Mouse (Mus musculus) heart, embryonic 14.5 days (tissue): ENCODE data around the gene Slc25a12. TPM values are rescaled to one million over a fixed set of nuclear protein-coding genes. Genes with fewer than 3 reads are reported as not detected.
"Not testable (repeated sequence)": the region's sequence is repeated elsewhere in the genome, so short reads cannot be mapped to it uniquely, and the experiment has no call there.

Experiments used
- ATAC-seq: fragments of 200-750 bp; cut with Nextera tagmentation; 2 replicates; pipeline ENCODE4 v1.8.0; 2017; ENCODE audit warnings: low read depth, moderate TSS enrichment; ENCODE audit not compliant: insufficient number of reproducible peaks, insufficient read depth, low FRiP score
- H3K27ac ChIP-seq, 2 experiments: fragments of 200-500 bp in 1 of 2; fragments of 300-500 bp in 1 of 2; sonication (generic) in 1 of 2; replicated peaks in 1 of 2; 2 replicates each; pipeline ENCODE4 v1.5.1; 2012 to 2014; ENCODE audit warnings: low read depth in 2 of 2, low read length in 2 of 2, control low read depth in 1 of 2, mild to moderate bottlenecking in 1 of 2, mixed read lengths in 1 of 2; ENCODE audit not compliant: control insufficient read depth in 1 of 2, insufficient read depth in 1 of 2
- H3K27me3 ChIP-seq: fragments of 300-500 bp; sonication (generic); 2 replicates; pipeline ENCODE4 v1.6.1; 2014; ENCODE audit warnings: mild to moderate bottlenecking, low read length, control low read depth; ENCODE audit not compliant: control insufficient read depth, insufficient read depth
- H3K36me3 ChIP-seq: fragments of 300-500 bp; sonication (generic); 2 replicates; pipeline ENCODE4 v1.6.1; 2014; ENCODE audit warnings: mild to moderate bottlenecking, control low read depth, low read length, mixed read lengths; ENCODE audit not compliant: control insufficient read depth, insufficient read depth
- H3K4me1 ChIP-seq, 2 experiments: fragments of 200-500 bp in 1 of 2; fragments of 300-500 bp in 1 of 2; sonication (generic) in 1 of 2; 2 replicates each; pipeline ENCODE4 v1.6.1; 2012 to 2014; ENCODE audit warnings: low read length in 2 of 2, control low read depth in 1 of 2, mixed read lengths in 1 of 2; ENCODE audit not compliant: control insufficient read depth in 2 of 2, insufficient read depth in 2 of 2
- H3K4me2 ChIP-seq: fragments of 300-500 bp; sonication (generic); 2 replicates; pipeline ENCODE4 v1.6.1; 2014; ENCODE audit warnings: mild to moderate bottlenecking, low read length
- H3K4me3 ChIP-seq, 2 experiments: fragments of 200-500 bp in 1 of 2; fragments of 300-500 bp in 1 of 2; sonication (generic) in 1 of 2; 2 replicates each; pipeline ENCODE4 v1.5.1; 2012 to 2014; ENCODE audit warnings: low read length in 2 of 2, mild to moderate bottlenecking in 2 of 2, control low read depth in 1 of 2, low read depth in 1 of 2, moderate library complexity in 1 of 2; ENCODE audit not compliant: control insufficient read depth in 1 of 2, insufficient read depth in 1 of 2
- H3K9ac ChIP-seq: fragments of 300-500 bp; sonication (generic); 2 replicates; pipeline ENCODE4 v1.6.1; 2014; ENCODE audit warnings: mild to moderate bottlenecking, low read length
- H3K9me3 ChIP-seq: fragments of 300-500 bp; sonication (generic); 2 replicates; pipeline ENCODE4 v1.6.1; 2016; ENCODE audit warnings: low read length, control low read depth; ENCODE audit not compliant: control insufficient read depth
- WGBS: fragments of 180-500 bp; shearing (Covaris S2); extraction: QIAGEN DNeasy Blood & Tissue Kit; methylation state at CpG from one replicate; pipeline ENCODE4 v1.1.7; 2014; 5-methylcytosine and 5-hydroxymethylcytosine counted together
- polyA plus RNA-seq: library from polyadenylated mRNA; unstranded; fragments of >200 nt; fragmentation: Nextera tagmentation; extraction: Ambion mirVana; gene quantifications from 2 replicates; pipeline ENCODE4 v1.2.1, GENCODE M21; 2014

Gene Slc25a12
- polyA plus RNA-seq, 1 experiment from 2014 or later = 118 TPM

DNA sequence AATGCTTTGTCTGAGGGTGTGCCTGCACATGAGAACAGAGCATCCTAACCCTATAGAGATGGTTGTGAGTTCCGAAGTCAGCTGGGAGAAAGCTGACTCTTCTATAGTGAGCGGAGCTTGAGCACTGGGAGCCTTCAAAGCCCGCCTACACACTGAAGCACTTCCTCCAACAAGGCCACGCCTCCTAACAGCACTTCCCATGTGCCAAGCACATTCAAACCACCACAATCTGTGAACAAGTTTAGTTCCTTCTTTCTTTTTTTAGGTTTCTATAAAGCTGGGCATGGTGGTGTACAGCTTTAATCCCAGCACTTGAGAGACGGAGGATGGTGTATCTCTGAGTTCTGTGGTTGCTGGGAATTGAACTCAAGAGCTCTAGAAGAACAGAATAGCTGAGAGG is 9.9 kb upstream of the Slc25a12 start:
- H3K4me1 ChIP-seq = peaks cover 0 to 2% of the 10 kb centered on the region in 2 experiments; a peak in 1 of 4 replicates

DNA sequence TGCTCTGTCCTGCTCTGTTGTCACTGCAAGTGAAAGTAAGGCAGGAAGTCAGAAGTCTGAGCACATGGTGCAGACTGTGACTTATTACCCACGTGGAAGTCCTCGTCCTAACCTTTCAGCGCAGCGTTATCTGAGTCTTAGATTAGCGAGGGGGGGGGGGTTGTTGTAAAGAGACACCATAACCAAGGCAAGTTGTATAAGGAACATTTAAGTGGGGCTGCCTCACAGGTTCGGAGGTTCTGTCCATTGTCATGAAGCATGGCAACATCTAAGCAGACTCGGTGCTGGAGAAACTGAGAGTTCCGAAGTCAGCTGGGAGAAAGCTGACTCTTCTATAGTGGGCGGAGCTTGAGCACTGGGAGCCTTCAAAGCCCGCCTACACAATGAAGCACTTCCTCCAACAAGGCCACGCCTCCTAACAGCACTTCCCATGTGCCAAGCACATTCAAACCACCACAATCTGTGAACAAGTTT is 8.9 kb upstream of the Slc25a12 start:
- Histone ChIP-seq H3K36me3 (no peaks in the 10 kb centered on the region), H3K9me3 (no peaks in the 10 kb centered on the region), H3K4me2 (peak overlapping the region; percentile 52), H3K4me1 (peaks cover 0 to 2% of the 10 kb centered on the region in 2 experiments; a peak in 1 of 4 replicates), H3K27me3 (no peaks in the 10 kb centered on the region), H3K4me3 (peak overlapping the region in 1 of 2 experiments; percentile 14; a peak in 1 of 4 replicates), H3K9ac (no peak overlapping the region), H3K27ac (no peak overlapping the region)
- WGBS = 18% methylated on average over 11 of the region's 11 CpGs
- ATAC-seq = no peak

More for the DNA sequence above, 9.9 kb upstream of the Slc25a12 start:
- Histone ChIP-seq H3K4me3 (no peak overlapping the region), H3K4me2 (no peak overlapping the region), H3K36me3 (no peaks in the 10 kb centered on the region), H3K27ac (no peak overlapping the region), H3K27me3 (no peaks in the 10 kb centered on the region), H3K9ac (no peak overlapping the region), H3K9me3 (no peaks in the 10 kb centered on the region)
- no peak for ATAC-seq
- 88% methylated on average over 5 of the region's 5 CpGs for WGBS

DNA sequence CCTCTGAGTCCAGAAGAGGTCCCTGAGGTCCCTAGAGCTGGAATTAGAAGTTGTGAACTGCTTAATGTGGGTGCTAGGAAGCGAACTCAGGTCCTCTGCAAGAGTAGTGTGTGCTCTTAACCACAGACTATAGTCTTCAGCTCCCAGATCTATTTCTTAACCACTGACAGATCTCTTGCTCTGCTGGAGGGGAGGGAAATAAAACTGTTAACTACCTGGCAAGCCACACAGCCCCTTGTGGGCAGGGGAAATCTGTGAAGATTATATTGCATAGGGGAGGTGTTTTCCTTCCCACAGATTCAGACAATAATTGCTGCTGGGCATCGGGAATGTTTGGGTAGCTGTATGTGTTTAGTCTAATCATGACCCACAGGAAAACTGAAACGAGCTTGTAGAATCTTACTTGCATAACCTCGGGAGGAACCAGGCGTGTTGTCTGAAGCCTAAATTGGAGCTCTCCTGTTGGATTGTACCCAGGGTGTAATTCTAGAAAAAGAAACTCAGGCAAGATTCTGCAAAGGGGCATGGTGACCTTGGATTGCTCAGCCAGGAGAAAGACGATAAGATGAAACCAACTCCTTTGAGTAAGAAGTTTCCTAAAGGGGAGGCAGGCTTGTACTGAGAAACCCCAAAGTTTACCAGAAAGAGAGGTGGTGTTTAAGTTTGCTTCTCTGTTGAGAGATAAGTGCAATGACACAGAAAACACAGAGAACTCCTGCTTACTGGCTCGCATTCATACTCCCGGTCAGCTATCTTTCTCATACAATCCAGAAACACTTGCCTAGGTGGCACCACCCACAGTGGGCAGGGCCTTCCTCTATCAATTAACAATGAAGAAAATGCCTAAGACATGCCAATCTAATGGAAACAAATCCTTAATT is 7.0 kb upstream of the Slc25a12 start:
- Histone ChIP-seq H3K27ac (peak overlapping the region; percentile 3 to 61; a peak in 2 of 4 replicates), H3K9me3 (no peaks in the 10 kb centered on the region), H3K4me1 (peaks cover 0 to 2% of the 10 kb centered on the region in 2 experiments; a peak in 1 of 4 replicates), H3K4me2 (0 out of 2 replicates have a peak overlapping the region, but pooled peaks have one; percentile 18), H3K36me3 (no peaks in the 10 kb centered on the region), H3K9ac (no peak overlapping the region), H3K27me3 (no peaks in the 10 kb centered on the region), H3K4me3 (no peak overlapping the region)
- ATAC-seq = no peak
- WGBS = 55% methylated on average over 8 of the region's 8 CpGs

DNA sequence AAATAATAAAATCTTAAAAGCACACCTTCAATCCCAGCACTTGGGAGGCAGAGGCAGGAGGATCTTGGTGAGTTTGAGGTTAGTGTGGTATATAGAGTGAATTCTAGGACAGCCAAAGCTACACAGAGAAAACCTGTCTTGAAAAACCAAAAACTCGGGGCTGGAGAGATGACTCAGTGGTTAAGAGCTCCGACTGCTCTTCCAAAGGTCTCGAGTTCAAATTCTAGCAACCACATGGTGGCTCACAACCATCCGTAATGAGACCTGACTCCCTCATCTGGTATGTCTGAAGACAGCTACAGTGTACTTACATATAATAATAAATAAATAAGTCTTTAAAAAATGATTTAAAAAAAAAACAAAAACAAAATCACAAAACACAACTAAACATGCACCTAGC is 4.7 kb upstream of the Slc25a12 start:
- H3K4me2 ChIP-seq, H3K36me3 ChIP-seq, ATAC-seq, H3K9me3 ChIP-seq, H3K27me3 ChIP-seq, H3K27ac ChIP-seq, H3K9ac ChIP-seq, H3K4me1 ChIP-seq, H3K4me3 ChIP-seq: not testable (repeated sequence)
- WGBS = 87% methylated on average over 4 of the region's 4 CpGs

DNA sequence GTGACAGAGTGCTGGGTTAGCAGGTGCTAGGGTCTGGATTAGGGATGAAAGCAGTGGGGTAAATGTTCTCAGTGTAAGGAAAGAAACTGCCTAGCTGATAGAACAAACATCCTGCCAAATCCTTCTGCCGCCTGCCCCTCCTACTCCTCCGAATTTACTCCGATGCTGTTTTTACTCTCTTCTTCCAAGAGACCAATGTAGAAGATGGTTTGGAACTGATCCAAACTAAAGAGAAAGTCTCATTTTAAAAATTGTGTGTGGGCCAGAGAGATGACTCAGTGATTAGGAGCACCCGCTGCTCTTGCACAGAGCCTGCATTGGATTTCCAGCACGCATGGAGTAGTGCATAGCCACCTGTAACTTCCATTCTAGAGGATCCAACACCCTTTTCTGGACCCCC is 4.2 kb upstream of the Slc25a12 start:
- peaks cover 2 to 5% of the 10 kb centered on the region in 2 experiments; a peak in 2 of 4 replicates for H3K4me1 ChIP-seq
- no peak overlapping the region for H3K9ac ChIP-seq
- no peak overlapping the region for H3K4me2 ChIP-seq
- H3K9me3 ChIP-seq = no peaks in the 10 kb centered on the region
- no peak for ATAC-seq
- H3K27ac ChIP-seq = no peak overlapping the region
- no peak overlapping the region for H3K4me3 ChIP-seq
- H3K27me3 ChIP-seq = no peaks in the 10 kb centered on the region
- no peaks in the 10 kb centered on the region for H3K36me3 ChIP-seq
- WGBS = 76% methylated on average over 5 of the region's 5 CpGs

DNA sequence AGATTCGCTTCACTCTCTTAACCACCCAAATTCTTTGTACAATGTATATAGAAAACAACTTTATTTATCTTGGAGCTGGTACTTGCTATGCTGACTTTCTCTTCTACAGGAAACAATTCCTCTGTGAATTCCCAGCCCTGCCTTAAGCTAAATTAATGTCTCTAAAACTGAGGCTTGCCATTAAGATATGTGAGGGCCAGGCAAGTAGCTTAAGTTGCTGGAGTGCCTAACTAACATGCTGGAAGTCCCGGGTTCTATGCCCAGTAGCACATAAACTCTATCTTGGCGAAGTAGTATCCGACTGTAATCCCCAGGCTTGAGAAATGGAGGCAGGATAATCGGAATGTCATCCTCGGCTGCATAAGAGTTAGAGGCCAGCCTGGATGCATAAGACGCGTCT is 537 bp upstream of the Slc25a12 start:
- Histone ChIP-seq H3K27me3 (no peaks in the 10 kb centered on the region), H3K27ac (peak overlapping the region in 1 of 2 experiments; percentile 95; a peak in 1 of 4 replicates), H3K4me2 (peak overlapping the region; percentile 73), H3K9ac (peak overlapping the region; percentile 93), H3K4me3 (peak overlapping the region in 1 of 2 experiments; percentile 91; a peak in 2 of 4 replicates), H3K9me3 (no peaks in the 10 kb centered on the region), H3K4me1 (peaks cover 0 to 22% of the 10 kb centered on the region in 2 experiments; a peak in 2 of 4 replicates), H3K36me3 (peaks cover 4% of the 10 kb centered on the region; the same call in 1 of the 2 replicates)
- no peak for ATAC-seq
- 41% methylated on average over 8 of the region's 8 CpGs for WGBS

DNA sequence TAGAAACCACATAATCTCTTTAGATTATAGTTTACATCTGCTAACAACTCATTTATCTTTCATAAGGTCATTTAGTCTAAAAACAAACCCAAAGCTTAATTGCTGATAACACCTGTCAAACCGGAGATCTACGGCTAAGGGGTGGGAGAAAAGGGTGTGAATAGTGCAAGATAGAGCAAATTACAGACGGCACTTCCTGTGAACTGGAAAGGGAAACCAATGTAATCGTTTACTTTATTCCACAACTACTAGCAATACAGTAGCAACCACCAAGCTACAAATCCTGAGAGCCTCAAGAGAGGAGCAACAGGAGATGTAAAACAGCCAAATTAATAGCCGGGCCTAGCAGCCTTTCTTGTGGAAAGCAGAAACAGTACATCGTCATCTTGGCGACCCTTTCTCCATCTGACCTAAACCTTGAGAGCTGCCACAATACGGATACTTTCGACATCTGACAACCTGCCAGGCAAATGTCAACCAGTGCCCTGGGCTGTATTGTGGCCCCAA is 878 bp downstream of the Slc25a12 start:
- Histone ChIP-seq H3K4me2 (peak overlapping the region; percentile 73), H3K27ac (peak overlapping the region in 1 of 2 experiments; percentile 95; a peak in 3 of 4 replicates), H3K27me3 (no peaks in the 10 kb centered on the region), H3K9me3 (no peaks in the 10 kb centered on the region), H3K36me3 (peaks cover 11% of the 10 kb centered on the region), H3K9ac (peak overlapping the region; percentile 93), H3K4me1 (peaks cover 0 to 22% of the 10 kb centered on the region in 2 experiments; a peak in 2 of 4 replicates), H3K4me3 (peak overlapping the region; percentile 86 to 91)
- no peak for ATAC-seq
- WGBS = 8% methylated on average over 9 of the region's 9 CpGs
